Mouse (Mus musculus) WW6 (cell line): ENCODE measurements around the gene Rp2.
"Not testable (repeated sequence)": the region's sequence is repeated elsewhere in the genome, so short reads cannot be mapped to it uniquely, and the experiment has no call there.

ENCODE experiments used
- DNase-seq: peaks from one replicate; pipeline ENCODE4 v3.0.0-alpha.2; 2013; ENCODE audit warnings: low read depth, low spot score

Gene Rp2

DNA sequence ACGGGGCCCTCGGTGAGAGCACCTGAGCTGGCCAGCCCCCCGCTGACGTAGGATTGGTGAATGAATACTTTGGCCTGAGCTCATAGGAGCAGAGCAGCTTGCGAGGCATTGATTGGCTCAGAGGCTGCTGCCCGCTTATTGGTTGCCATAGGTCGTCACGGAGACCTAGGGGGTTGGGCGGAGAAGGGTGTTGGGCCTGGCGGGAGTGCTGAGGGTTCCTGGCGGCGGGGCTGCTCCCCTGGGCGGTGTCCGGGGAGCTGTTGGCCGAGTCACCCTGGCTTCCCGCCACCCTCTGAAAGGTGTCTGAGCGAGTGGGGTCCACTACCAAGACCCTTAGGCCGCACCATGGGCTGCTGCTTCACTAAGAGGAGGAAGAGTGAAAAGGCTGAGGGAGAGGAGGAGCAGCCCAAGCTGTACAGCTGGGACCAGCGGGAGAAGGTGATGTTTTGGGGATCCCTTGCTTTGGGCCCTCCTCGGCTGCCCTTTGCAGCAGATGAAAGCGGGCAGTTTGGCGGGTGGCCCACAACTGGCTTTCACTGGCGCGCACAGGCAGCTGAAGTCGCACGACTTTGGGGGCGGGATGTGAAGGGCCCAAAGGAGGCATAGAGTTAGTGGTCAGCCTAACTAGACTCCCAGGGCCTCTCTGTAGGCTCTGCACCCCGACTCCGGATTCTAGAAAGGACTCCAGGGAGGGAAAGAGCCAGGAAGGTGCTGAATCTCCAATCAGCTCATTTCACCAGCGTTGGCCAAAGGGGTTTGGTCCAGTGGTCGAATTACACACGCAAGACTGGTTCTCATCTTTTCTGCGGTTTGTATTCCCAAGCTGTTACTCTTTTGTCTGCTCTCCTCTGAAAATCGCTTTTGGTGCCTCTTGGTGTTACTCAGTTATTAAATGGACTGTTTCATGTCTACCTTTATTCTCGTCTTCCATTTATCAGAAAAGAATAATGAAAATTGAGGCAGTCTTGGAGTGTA lies at the start of gene Rp2:
Gene Rp2, plus strand, starts transcription at position 91 of the 975 bp plus-strand sequence.
- peak; percentile 70 for DNase-seq

DNA sequence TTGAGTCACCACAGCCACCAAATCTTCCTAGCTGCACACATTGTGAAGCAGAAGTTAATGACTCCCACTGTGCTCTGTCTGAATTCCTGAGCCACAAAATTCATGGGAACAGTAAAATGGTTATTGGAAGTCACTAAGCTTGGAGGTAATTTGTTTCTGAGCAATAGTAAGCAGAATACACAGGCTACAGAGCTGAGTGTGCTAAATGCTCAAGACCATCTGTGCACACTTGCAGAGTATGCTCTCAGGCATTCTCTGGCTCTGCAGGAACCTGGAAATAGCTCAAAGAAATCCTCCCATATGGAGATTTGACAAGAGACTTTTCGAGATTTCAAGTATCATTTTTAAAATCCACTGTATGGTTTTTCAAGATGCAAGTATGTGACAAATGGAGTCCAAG lies 31.5 kb upstream of the Rp2 start:
- no peak for DNase-seq

DNA sequence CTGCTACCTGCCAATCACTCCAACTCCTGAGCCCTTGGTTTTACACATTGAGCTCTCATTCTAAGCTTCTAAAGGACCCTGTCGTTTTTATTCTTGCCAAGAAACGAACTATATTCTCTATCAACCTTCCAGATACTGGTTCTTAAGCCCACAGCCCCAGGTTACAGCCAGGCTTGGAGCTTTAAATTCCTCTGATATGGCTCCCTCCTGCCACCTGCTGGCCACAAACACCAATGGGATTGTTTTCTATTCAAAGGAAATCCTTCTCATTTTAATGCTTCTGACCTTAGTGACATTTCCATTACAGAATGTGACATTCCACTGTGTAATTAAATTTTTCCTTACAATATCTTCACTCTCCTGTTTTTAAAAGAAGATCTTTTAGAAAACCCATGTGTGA lies 28.6 kb upstream of the Rp2 start:
- no peak for DNase-seq

DNA sequence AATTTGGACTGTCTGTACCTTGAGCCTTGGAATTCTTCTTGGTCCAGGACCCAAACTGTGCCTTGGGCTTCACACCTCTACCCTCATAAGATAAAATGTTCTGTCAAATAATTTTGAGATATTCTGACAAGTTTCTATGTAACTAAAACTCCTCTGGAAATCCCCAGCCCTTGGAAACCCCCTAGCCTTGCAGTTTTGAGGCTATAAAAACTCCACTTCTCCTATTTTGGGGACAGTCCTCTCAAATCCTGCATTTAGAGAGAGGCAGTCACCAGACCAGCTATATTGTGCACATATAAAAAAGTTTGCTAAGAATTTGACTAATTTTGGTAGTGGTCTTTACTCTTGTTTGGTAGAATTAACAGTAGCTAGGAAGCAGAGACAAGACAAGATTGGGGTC lies 19.3 kb upstream of the Rp2 start:
- no peak for DNase-seq

DNA sequence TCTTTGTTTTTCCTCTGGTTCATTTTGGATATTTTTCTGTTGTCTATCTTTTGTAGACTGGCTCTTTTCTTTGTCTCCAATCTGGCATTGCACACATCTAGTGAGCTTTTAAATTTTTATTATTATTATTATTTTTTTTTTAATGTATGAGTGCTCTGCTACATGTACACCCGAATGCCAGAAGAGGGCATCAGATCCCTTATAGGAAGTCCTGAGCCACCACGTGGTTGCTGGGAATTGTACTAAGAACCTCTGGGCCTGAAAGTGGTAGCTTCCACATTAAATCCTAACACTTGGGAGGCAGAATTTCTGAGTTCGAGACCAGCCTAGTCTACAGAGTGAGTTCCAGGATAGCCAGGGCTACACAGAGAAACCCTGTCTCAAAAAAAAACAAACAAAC lies 17.9 kb upstream of the Rp2 start:
- no peak for DNase-seq

DNA sequence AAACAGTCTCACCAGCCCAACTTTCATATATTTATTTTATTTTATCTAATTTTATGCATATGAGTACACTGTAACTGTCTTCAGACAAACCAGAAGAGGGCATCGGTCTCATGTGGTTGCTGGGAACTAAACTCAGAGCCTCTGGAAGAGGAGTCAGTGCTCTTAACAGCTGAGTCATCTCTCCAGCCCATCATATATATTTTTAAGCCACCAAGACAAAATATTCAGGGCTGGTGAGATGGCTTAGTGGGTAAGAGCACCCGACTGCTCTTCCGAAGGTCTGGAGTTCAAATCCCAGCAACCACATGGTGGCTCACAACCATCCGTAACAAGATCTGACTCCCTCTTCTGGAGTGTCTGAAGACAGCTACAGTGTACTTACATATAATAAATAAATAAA lies 14.0 kb upstream of the Rp2 start:
- DNase-seq: not testable (repeated sequence)

DNA sequence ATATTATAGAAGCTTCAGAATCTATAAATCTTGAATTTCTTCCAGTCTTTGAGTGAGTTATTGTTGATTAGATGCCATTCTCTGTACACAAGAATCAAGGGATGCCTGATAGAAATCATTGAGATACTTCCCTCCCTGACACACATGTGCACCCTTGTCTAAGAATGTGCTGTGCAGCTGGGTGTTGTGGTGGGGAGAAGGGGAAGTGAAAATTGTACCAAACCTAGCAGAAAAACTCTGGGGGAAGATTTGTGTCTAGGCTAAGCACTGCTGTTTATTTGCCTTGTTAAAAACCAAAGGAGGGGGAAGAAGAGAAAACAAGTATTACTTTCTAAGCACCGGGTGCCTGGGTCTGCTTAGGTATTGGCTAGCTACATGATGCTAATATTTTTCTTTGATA lies 9.0 kb upstream of the Rp2 start:
- DNase-seq: no peak

DNA sequence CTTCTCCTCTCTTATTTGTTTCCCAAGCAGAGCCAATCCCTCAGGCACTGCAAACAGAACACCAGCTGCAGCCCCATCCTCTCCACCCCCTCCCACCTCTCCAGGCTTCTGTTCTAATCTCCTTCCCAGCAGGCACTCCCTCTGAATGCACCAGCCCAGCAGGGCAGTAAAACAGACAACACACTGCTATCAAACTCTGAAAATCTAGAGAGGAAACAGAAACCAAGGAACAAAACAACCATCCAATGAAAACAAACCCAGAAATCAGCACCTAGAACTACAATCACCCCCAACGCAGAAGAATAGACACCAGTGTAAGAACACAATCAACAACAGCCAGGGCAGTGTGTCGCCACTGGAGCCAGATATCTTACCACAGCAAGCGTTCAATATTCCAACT lies 8.0 kb upstream of the Rp2 start:
- DNase-seq: no peak

DNA sequence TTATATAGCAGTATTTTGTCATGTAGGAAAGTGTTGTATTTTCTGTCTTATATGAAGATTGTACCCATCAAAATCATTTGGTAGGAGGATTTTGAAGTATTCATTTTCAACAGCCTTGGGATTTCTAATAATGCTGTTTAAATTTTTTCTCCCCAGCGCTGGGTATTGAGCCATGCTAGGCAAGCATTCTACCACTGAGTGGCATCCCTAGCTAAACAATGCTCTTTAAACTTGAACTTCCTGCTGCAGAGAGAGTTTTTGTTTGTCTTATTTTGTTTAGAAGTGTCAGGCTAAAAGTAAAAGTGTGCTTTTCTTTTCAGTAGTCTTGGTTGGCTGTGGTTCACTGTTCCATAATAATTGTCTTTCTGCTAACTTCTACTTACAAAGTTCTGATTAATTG lies 1.8 kb downstream of the Rp2 start:
- DNase-seq: no peak

DNA sequence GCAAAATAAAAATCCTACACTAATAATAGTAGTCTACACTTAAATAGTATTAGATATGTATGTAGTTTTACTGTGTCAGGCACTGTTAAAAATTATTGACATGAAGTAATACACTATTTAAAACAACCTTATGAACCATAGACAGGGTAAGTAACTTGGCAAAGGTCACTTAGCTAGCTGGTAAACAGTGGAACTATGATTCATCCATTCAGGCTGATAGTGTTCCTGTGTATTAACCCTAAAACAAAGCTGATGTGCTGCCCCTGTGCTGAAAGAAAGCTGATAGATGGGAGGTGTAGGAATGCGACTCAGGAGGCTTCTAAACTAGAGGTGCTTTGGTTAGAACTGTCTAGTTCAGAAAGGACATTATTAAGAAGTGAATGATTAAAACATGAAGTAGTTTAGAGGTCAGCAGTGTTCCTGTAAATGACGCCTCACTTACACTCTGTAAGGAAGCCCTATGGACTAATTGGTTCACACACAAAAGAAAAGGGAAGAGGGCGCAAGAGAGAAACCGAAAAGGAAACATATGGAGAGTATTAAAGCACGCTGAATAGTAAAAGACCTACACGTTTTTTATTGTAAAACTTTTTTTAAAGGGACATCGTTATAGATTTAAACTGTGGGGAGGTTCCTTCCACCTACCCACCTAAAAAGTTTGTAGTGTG lies 15.2 kb downstream of the Rp2 start:
- no peak for DNase-seq

DNA sequence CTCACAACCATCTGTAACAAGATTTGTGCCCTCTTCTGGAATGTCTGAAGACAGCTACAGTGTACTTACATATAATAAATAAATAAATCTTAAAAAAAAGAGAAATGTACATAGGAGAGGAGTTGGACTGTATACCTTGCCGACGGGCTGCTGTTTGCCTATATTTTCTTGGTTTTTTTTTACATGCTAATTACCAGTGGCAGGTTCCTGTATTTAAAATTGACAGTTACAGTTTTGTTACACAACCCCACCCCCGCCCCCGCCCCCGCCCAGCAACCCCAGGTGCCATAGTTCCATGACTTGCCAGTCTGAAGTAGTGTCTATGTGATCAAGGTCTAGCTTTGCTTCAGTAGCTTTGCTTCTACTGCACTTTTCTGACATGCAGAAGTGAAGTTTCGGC lies 18.0 kb downstream of the Rp2 start:
- DNase-seq: no peak

DNA sequence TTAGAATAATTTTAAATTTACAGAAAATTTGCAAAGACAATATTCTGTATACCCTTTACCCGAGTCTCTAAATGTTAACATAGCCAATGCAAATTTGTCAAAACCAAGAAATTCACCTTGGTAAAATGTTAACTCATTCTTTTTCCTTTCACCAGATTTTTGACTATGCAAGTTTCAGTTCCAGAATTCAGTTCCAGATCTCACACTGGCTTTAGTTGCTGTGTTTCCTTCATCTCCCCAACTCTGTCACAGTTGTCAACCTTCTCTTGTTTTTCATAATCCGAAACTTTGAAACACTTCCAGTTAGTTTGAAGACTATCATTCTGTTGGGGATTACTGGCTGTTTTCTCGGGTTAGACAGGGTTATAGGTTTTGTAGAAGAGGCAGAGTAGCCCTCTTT lies 22.7 kb downstream of the Rp2 start:
- DNase-seq: no peak

DNA sequence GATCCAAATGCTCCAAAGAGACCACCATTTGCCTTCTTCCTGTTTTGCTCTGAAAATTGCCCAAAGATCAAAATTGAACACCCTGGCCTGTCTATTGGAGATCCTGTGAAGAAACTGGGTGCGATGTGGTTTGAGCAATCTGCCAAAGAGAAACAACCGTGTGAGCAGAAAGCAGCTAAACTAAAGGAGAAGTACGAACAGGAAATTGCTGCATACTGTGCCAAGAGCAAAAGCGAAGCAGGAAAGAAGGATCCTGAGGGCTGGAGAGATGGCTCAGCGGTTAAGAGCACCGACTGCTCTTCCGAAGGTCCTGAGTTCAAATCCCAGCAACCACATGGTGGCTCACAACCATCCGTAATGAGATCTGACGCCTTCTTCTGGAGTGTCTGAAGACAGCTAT lies 27.7 kb downstream of the Rp2 start:
- DNase-seq: not testable (repeated sequence)

DNA sequence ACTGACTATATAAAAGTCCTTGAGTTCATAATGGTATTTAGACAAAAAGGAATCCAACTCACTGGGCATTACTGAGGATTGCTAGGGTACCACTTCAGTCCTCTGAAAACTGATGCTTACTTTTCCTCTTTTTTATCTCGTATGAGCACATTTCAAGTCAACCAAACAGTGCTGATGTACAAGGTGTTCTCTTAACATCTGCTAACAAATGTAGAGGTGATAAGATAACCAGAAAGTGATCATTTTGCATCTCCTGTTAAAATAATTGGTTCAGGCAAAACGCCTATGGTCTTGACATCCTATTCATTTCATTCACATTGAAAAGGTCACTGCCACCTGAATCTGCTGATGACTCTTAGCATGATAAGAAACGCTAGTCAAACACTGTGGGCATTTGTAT lies 28.7 kb downstream of the Rp2 start:
- DNase-seq: no peak

DNA sequence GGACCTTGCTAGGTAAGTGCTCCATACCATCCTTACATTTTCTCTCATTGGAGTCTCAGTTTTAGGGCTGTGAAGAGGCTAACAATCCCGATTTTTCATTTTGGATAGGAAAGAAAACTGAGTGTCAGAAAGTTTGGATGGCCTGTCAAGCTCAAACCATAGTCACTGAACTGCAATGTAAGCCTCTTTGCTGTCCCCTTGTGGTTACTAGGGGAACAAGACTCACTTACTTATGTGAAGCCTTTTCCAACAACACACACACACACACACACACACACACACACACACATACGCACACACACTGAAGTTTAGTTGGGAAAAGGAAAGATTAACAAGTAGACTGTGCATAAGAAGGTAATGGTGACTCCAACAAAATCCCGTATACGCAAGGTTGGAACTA lies 39.8 kb downstream of the Rp2 start:
- DNase-seq: no peak

DNA sequence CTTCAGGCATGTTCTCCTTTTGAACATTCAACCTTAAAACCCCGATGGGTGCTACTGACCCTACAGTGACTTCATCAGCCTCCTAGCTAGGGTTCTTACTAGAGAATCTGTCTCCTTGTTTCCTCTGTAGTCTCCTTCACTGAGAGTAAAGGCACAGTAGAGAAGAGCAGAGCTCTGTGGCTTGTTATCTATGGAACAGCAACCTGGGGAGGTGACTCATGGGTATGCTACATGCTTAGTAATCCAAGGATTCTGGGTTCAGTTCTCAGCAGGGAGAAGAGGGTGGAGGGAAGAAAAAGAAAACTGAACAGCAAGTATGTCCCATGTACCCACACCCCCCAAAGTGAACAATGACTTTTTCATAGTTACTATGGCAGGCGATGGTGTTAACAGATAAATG lies 42.6 kb downstream of the Rp2 start:
- no peak for DNase-seq

DNA sequence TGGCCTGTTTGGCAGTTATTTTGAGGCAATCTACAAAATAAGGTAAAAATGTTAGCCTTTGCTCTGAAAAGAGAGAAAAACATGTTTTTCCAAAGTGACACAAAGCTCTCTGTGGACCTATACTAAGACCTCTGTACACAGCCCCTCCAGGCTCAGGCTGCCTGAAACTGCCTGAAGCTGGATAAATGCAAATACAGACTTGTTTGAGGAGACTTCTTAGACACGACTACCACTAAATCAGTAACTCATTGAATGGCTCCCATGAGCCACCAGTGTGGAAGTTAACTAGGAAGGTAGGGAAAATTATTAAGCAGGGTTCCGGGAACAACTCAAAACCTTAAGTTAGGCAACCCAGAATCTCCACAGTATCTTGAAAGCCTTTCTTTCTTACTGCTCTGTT lies 43.4 kb downstream of the Rp2 start:
- DNase-seq: no peak

DNA sequence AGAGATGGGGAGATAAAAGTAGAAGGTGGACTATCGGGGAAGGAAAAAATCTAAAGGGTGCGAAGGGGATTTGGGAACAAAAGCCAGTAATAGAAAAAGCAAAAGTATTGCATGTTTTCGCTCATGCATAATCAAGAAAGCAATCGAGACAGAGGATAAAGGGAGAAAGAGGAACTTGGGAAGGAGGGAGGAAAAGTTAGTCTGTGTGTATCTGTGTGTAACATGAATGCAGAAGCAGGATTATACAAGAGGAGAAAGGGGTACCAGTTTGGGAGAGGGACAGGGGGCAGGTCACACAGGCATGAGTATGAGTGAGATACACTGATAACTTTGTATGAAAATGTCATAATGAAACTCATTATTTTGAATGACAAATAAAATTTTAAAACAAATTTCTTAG lies 47.1 kb downstream of the Rp2 start:
- no peak for DNase-seq

DNA sequence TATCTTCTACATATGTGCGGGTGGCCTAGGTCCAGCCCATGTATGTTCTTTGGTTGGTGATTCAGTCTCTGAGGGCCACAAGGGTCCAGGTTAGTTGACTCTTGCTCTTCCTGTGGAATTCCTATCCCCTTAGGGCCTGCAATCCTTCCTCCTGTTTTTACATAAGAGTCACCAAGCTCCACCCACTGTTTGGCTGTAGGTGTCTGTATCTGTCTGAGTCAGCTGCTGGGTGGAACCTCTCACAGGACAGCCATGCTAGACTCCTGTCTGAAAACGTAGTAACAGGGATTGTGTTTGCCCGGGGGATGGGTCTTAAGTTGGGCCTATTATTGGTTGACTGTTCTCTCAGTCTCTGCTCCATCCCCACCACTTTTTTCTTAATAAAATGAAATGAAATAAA lies 47.9 kb downstream of the Rp2 start:
- no peak for DNase-seq

DNA sequence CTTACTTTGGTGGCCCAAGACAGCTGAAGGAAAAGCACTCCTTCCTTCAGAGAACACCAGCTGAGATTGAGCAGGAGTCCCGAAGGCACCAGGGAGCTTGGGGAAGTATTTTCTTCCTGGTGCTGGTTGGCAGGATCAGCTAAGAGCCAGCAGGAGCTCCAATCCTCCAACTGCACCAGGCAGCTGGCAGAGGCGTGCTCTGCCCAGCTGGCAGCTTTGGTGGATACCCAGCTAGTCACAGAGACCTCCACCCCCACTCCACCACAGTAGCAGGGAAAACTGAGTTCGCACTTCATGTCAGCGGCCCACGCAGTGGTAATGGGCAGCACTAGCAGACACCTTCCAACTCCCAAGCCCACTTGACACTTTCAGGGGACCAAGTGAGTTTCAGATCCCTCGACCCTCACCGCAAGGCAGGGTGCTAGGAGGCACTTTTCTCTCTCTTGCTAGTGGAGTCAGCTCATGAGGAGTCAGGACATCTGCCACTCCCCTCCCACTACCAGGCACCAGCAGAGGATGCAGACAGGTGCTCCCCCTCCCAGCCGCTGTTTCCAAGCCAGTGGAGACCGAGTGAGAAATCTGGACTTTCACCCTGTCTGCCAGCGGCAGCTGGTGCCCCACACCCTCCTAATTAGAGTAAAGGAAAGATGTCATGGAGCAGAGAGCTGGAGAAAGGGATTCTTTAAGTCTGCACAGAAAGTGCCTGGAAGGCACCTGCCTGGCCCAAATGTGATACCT lies 50.8 kb downstream of the Rp2 start:
- no peak for DNase-seq

DNA sequence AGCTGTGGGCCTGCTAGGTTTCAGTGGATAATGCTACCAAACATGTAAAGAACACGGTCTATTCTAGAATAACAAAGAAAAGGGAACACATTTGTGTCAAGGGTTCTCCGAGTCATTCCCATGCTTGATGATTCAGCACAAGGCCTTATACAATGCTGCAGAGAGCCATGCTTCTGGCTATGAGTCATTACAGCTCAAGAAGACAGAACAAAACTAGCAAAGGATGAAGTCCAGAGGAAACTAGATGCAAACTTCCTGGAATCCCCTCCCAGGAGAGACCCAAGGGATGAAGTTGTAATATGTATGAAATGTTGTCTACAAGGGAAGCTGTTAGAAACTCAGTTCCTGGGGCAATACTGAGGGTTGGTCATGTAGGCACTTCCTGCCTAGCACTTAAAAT lies 54.2 kb downstream of the Rp2 start:
- no peak for DNase-seq

DNA sequence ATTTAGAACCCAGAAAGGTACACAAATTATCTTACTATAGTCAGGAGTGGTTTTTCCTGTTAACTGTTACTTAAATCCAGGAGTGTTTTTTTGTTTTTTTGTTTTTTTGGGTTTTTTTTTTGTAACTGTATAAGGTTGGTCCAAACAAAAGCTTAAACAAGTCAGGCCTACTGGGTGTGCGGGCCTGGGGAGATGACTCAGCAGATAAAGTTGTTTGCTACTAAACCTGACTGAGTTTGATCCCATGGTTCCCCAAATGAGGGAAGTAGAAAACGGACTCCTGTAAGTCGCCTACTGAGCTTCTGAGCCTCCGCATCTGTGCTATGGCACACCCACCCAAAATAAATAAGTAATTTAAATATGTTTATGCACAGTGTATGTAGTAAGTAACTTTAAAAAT lies 55.3 kb downstream of the Rp2 start:
- DNase-seq: no peak
